13 mouse cellular contexts compared by ENCODE assay signal in the genomic region with DNA sequence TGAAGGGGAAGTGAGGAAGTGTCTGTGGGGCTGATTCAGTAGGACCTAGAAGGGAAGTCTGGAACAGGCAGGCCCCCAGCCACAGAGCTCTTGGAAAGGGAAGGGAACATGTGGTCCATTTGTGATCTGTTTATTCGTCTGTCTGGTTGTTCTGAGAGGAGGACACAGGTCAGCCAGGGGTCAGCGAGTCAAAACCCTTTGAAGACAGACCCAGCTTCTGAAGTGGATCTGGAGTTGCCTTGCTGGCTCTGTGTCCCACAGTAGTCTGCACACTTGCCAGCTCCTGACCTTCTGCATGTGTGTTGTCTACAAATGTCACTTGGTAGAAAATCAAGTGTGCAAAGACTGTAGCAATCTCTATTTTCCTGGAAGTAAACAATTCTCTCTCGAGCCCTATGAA.
DNase-seq lines count a peak whose midpoint lies in the region; ATAC-seq and TF ChIP-seq lines count a peak whose summit lies in the region.
"Had no signal": no experiment of that assay in that cellular context is flagged by ENCODE, and none has a peak within 500 bp of the region (broad histone marks: within the 10 kb centered on the region; RNA-seq: fewer than 3 reads in every experiment).

No protein-coding gene starts in this region.

- no peaks in the 10 kb centered on the region; the same call in 1 of the 2 replicates for H3K4me1 ChIP-seq in heart, adult 2 months (ENCODE audit: control insufficient read depth, insufficient read depth, low read length)
- peaks cover 6% of the 10 kb centered on the region; the same call in 1 of the 2 replicates for H3K4me1 ChIP-seq in heart, embryonic 10.5 days
- H3K4me1 ChIP-seq in hindbrain, embryonic 13.5 days (replicated peaks), result no peaks in the 10 kb centered on the region
- H3K4me1 ChIP-seq: embryonic facial prominence, embryonic 12.5 days; limb, embryonic 13.5 days; midbrain, embryonic 12.5 days had no signal

- no peaks in the 10 kb centered on the region for H3K79me2 ChIP-seq in heart, adult 2 months (replicated peaks; ENCODE audit: control insufficient read depth, insufficient read depth, low read length)

- no peaks in the 10 kb centered on the region for H3K9me3 ChIP-seq in heart, embryonic 10.5 days
- 0 out of 2 replicates have a peak, but pooled peaks cover 3% of the 10 kb centered on the region for H3K9me3 ChIP-seq in hindbrain, embryonic 13.5 days
- H3K9me3 ChIP-seq: embryonic facial prominence, embryonic 12.5 days; midbrain, embryonic 12.5 days had no signal

- no peak for TF ChIP-seq CTCF in heart, adult 2 months (IDR thresholded peaks at IDR 0.05)
- no peak for TF ChIP-seq CTCF in gastrocnemius, adult 2 months (IDR thresholded peaks at IDR 0.05)

- no peak overlapping the region for H3K9ac ChIP-seq in heart, adult 2 months (ENCODE audit: low read depth, low read length)
- no peak overlapping the region for H3K9ac ChIP-seq in hindbrain, embryonic 13.5 days
- H3K9ac ChIP-seq: embryonic facial prominence, embryonic 12.5 days; limb, embryonic 13.5 days; midbrain, embryonic 12.5 days had no signal

- DNase-seq in heart, adult 2 months, result peak; percentile 38 to 66
- no peak for DNase-seq in heart, embryonic 10.5 days (ENCODE audit: low spot score)
- peak; percentile 57 for DNase-seq in gastrocnemius, adult 2 months
- DNase-seq in kidney, postnatal 10 days, result peak; percentile 36
- peak; percentile 16 for DNase-seq in ovary, postnatal 14 days (ENCODE audit: low spot score)
- no peak for DNase-seq in left cerebral cortex, postnatal 36 days (ENCODE audit: low spot score in 2 of 2)
- no peak for DNase-seq in retina, postnatal 1 day

- no peak for TF ChIP-seq POLR2A in heart, adult 2 months (IDR thresholded peaks at IDR 0.05; ENCODE audit: insufficient read depth, low read depth, low read length)

- no peak for TF ChIP-seq EP300 in heart, adult 2 months (IDR thresholded peaks at IDR 0.05; ENCODE audit: insufficient read depth, low read depth, low read length)

- no peak overlapping the region for H3K4me3 ChIP-seq in heart, adult 2 months
- H3K4me3 ChIP-seq in heart, embryonic 10.5 days, result no peak overlapping the region
- H3K4me3 ChIP-seq in gastrocnemius, adult 2 months, result no peak overlapping the region
- H3K4me3 ChIP-seq in hindbrain, embryonic 13.5 days, result no peak overlapping the region
- H3K4me3 ChIP-seq: embryonic facial prominence, embryonic 12.5 days; limb, embryonic 13.5 days; midbrain, embryonic 12.5 days had no signal

- WGBS in heart, adult 2 months, result 33% methylated on average over 3 of the region's 3 CpGs
- WGBS in heart, embryonic 10.5 days, result 32% methylated on average over 3 of the region's 3 CpGs
- WGBS in hindbrain, embryonic 13.5 days, result 69% methylated on average over 3 of the region's 3 CpGs

- H3K27ac ChIP-seq in heart, adult 2 months, result no peak overlapping the region
- H3K27ac ChIP-seq in heart, embryonic 10.5 days, result no peak overlapping the region
- no peak overlapping the region for H3K27ac ChIP-seq in gastrocnemius, adult 2 months
- no peak overlapping the region for H3K27ac ChIP-seq in hindbrain, embryonic 13.5 days
- H3K27ac ChIP-seq: embryonic facial prominence, embryonic 12.5 days; hindbrain, postnatal 0 days; limb, embryonic 13.5 days; midbrain, embryonic 12.5 days had no signal

- H3K36me3 ChIP-seq in heart, adult 2 months (ENCODE audit: control insufficient read depth, insufficient read depth, low read length), result no peaks in the 10 kb centered on the region
- no peaks in the 10 kb centered on the region for H3K36me3 ChIP-seq in heart, embryonic 10.5 days
- H3K36me3 ChIP-seq in hindbrain, embryonic 13.5 days, result no peaks in the 10 kb centered on the region
- H3K36me3 ChIP-seq: embryonic facial prominence, embryonic 12.5 days; limb, embryonic 13.5 days; midbrain, embryonic 12.5 days had no signal

- no peak for ATAC-seq in hindbrain, embryonic 13.5 days (ENCODE audit: low FRiP score)
- ATAC-seq: hindbrain, postnatal 0 days; Patski had no signal

- H3K27me3 ChIP-seq in heart, adult 2 months (ENCODE audit: control insufficient read depth, insufficient read depth, low read length), result no peaks in the 10 kb centered on the region
- no peaks in the 10 kb centered on the region for H3K27me3 ChIP-seq in heart, embryonic 10.5 days (ENCODE audit: insufficient read depth, poor library complexity, severe bottlenecking)
- no peaks in the 10 kb centered on the region for H3K27me3 ChIP-seq in hindbrain, embryonic 13.5 days
- H3K27me3 ChIP-seq: embryonic facial prominence, embryonic 12.5 days; limb, embryonic 13.5 days; midbrain, embryonic 12.5 days; Patski had no signal

- intact Hi-C loops in heart, adult 2 months (cut with DNase I), result no loop called here
- intact Hi-C loops in gastrocnemius, adult 2 months (cut with DNase I), result no loop called here
- intact Hi-C loops in left cerebral cortex, postnatal 36 days (cut with DNase I), result no loop called here

- no peak overlapping the region for H3K4me2 ChIP-seq in hindbrain, embryonic 13.5 days
- H3K4me2 ChIP-seq: embryonic facial prominence, embryonic 12.5 days; limb, embryonic 13.5 days; midbrain, embryonic 12.5 days had no signal

Comparison
In these comparisons a context has a peak if more than half of its experiments do, and no peak if none do; other contexts are left out.
1. DNase-seq: peak in heart, adult 2 months (2 of 2), gastrocnemius, adult 2 months (single experiment), kidney, postnatal 10 days (single experiment) and ovary, postnatal 14 days (single experiment); none in heart, embryonic 10.5 days (single experiment), left cerebral cortex, postnatal 36 days (0 of 2) and retina, postnatal 1 day (single experiment).